Mouse (Mus musculus): ENCODE measurements around the gene Atg7.
A peak's percentile ranks its signal among the peaks of the same experiment; 100 is the strongest.
"Not testable (repeated sequence)": the region's sequence is repeated elsewhere in the genome, so short reads cannot be mapped to it uniquely, and the experiment has no call there.

The Atg7 gene

DNA sequence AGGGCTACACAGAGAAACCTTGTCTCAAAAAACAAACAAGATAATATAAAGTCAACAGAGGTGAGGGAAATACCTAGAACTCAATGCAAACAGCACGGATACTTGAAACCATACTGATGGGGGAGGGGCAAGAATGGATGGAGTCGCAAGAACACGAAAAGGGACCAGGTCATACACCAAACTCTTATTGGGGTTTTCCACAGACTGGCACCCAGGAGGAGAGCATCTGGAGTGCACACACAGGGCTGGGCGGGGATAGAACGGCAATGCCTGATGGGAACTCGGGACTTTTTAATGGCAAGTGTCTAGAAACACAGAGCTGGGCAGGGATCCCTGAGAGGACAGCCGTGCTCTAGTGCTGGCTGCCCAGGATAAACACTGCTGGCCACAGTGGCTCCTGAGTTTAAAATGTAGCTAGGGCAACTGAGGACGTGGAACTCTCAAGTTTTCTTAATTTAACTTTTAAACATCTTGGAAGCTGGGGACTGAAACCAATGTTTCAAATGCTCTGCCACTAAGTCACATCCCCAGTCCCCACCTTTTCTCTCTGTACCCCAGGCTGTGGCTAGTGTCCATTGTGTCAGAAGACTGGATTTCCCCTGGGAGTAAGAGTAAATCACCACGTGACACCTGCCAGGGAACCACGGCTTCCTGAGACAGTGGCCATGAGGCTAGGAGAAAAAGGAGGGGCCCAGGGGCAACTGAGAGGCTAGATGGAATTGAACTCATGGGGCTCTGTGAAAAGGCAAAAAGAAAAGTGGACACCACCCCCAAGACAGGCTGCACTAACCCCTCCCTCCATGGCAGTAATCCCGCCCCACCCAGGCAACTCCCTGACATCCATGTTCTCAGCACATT lies 243.8 kb downstream of the Atg7 start:
- DNase-seq = no peak

DNA sequence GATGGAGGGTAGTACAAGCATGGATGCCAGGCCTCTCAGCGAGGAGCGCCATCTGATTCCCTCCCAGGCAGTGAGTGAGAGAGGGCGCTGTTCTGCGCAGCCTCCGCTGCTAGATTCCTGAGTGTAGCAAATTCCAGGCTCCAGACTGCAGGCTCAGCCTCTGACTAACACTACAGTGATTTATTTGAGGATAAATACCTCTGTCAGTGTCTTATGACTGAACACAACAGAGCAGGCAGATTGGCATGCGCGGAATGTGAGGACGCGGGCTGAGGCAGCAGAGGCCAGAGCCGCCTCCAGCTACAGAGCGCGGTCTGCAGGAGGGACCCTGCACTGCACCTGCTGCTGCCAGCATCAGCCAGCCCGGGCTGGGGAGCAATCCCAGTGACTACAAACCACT lies 246.0 kb downstream of the Atg7 start:
- peak; percentile 58 for DNase-seq

DNA sequence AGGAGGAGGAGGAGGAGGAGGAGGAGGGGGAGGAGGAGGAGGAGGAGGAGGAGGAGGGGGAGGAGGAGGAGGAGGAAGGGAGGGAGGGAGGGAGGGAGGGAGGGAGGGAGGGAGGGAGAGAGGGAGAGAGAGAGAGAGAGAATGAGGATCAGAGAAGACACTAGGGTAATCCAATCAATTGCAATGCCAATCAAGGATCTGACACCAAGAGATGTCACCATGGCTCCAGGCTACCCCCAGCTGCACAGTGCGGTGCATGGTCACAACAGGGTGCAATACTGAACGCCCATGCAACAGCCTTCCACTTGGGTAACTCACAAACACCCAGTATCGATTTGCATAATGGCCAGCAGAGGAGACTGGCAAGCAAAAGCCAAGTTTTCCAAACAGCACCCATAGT lies 247.1 kb downstream of the Atg7 start:
- not testable (repeated sequence) for DNase-seq

DNA sequence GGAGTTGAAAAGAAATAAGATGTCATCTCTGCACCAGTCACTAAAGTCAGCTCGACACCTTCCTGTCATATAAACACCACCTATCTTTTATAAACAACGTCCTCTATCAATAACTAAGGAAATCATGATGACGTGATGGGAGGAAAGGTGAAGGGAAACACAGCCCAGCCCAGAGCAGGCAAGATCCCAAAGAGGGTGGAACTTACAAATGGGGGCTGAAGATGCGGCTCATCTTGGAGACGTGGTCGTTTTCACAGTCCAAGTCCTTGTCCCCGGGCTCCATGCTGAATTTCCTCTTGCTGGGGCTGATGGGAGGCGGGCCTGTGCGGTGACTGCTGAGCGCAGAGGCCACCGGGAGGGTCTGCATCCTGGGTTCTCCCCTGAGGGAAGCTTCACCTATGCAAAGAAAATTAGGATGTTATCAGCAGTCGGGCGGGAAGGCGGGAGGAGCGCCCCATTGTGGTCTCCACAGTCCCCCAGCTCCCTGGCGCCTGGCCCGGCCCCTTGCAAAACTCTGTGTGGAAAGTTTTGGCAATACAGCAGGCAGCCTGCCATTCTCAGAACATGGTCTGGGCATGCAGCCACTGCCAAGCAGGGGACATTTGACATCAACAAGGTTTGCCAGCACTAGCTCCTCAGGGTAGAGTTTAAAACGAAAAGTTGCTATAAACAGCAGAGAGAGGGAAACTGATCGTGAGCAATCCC lies 247.7 kb downstream of the Atg7 start:
- DNase-seq = peak; percentile 22

DNA sequence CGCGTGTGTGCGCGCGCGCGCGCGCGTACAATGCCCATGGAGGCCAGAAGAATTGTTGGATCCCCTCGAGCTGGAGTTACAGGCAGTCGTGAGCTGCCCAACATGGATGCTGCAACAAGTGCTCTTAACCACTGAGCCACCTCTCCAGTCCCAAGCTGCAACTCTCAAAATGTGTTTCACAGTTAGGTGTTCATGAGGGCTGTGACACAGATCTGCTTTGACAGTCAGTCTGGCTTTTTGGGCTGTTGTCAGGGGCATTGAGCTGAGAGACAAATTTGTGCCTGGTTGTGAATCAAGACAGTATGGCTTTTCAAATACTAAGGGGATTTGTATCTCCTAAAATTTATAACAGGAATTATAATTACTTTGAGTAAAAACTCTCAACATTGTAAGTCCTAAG lies 248.4 kb downstream of the Atg7 start:
- DNase-seq = no peak

DNA sequence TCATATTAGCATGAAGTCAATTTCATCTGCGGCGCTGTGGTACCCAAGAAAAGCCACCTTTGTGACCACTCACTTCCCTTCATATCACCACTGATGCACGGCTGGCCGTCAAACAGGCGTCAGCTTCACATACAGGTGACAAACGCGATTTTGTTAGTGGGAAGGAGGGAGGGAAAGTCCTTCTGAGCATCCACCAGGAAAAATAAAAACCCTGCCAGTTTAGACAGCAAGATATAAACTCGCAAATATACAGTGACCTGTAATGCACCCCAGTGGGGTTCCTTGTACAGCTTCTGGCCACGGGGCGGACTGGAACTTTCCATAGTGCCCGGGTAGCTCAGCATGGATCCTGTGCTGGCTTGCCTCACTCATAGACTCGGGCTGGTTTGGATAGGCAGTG lies 248.9 kb downstream of the Atg7 start:
- no peak for DNase-seq

DNA sequence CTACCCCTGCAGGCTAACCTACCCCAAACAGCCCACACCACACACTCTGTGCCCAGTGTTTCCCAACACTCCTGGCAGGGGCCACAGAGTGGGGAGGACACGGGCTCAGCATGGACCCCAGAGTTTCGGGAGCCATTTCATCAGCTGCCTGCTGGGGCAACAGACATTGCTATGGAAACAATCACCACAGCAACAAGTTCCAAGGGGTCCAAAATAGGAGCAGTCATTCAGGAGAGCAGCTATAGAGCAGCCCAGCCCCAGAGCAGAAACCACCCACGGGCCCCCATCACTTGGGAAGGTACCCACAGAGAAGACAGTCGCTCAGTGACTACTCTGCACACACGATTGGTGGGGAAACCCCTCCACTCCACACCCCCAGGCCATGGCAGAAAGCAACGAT lies 249.5 kb downstream of the Atg7 start:
- no peak for DNase-seq

DNA sequence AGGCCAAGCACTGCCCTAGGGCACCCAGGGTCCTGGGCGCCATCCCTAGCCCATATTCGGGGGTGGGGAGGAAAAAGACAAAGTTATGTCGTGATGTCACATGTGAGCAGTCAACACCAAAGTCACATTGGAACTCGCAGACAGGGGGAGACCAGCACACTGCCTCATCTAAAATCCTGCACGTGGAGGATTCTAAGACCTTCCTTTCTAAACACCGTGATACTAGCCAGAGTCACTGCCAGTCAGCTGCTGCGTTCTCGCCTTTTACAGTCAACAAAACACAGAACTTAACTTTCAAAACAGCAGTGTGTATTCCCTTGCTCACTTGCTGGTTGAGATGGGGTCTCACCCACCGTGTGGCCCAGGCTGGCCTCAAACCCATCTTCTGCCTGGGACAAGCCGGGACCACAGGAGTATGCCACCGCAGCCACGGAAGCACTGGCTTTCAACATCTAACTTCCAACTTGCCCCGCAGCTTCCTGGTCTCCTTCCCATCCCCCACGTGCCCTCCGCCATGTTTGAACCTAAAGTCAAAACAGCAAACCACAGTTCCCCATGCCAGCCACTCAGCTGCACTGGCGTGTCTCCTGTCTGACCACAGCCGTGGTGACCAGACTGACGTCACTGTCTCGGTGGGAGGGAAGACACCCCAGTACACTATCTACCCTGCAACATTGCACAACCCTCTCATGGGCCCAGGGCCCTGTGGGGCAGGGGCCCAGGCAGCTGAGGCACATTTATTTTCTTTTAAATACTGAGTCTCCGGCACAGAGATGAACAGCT lies 250.7 kb downstream of the Atg7 start:
- peak; percentile 74 for DNase-seq

DNA sequence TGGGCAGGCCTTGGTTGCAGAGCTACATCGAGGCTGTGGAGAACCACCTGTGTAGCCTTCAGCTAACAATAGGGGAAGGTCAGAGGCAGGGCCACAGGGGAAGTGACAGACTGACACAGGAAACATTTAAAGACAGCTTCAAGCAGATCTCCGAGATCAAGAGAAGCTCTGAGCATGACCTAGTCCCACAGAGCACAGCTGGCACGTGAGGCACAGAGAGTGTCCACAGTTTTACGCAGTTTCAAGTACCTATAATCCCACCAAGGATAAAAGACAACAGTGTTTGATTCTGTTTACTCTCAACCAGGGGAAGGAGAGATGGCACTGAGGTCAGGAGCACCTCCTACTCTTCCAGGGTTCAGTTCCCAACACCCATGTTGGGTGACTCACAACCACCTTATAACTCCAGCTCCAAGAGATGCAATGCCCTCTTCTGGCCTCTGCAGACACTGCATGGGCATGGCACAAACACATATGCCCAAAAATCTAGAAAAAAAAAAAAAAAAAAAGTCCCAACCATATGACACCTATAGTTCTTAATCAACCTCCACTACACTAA lies 251.7 kb downstream of the Atg7 start:
- no peak for DNase-seq

DNA sequence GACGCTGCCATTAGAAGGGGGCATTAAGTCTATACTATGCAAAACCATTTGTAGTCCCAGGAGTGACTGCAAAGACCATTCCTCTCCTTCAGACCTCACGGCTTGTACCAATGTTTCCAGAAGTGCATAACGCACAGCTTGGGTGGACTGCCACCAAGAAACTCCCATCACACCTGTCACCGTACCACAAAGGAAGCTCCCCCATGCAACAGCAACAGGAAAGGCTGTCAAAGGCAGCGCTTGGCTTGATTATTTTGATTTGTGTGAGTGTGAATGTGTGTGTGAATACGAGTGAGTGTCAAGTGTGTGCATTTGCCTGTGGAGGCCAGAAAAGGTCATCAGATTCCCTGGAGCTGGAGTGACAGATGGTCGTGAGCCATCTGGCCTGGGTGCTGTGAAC lies 252.3 kb downstream of the Atg7 start:
- no peak for DNase-seq

DNA sequence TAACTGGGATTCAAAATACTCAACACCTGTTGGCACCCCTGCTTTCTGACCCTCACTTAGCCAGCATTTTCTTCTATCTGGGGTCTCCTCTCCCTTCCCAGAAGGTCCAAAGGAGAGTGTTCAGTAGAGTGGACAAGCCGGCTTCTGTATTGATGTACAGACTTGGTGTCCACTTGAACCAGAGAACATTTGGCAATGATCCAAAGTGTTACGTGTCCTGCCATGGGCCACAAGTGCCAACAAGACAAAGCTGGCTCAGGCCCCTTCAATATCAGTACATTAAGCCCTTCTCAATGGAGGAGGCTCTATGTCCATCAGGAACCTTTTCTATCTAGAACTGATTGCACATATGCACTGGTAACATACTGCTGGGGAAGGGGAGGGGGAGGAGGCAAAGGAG lies 253.4 kb downstream of the Atg7 start:
- DNase-seq = no peak

DNA sequence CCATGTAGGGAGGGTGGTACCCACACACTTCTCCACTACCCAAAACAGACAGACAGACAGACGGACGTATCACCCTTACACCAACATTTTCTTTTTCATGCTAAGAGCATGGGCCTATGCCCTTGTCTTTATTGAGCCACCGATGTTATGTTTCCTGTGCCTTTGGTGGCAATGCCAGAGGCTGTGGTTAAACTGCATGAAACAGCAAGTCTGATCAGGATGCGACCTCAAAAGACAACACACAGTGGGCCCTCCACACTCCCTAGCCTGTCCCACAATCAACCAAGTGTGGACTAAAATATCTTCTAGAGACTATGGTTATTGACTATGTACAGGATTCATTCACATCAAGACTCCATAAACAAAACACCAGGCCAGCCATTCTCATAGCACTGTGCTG lies 256.1 kb downstream of the Atg7 start:
- DNase-seq = no peak

DNA sequence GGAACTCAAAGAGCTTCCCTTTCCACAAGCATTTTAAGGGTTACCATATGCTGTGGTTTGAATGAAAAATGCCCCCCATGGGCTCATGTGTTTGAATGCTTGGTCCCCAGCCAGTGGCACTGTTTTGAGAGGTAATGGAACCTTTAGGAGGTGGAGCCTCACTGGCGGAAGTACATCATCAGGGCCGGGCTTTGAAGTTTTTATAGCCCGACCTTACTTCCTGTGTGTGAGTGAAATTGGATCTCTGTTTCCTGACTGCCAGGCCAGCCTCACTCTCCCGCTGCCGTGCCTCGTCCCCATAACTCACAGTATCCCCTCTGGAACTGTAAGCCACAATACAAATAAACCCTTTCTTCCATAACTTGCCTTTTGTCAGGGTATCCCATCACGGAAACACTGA lies 256.8 kb downstream of the Atg7 start:
- DNase-seq = no peak

DNA sequence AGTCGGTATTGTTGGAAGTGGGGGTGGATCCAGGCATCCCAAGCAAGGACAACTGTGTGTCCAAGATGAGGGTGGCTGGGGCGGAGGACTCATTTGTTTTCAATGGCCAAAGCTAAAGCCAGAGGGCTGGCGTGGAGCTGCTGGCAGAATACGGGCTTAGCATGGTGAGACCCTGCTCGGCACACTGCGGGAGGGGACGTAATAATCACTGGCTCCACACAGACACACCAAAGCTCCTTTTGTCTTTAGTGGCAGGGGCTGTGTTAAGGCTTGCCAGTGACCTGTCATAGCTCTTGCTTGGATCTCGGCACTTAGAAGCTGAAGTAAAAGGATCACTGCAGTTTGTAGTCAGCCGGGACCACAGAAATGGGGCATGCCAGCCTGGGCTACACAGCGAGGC lies 257.3 kb downstream of the Atg7 start:
- DNase-seq = no peak

DNA sequence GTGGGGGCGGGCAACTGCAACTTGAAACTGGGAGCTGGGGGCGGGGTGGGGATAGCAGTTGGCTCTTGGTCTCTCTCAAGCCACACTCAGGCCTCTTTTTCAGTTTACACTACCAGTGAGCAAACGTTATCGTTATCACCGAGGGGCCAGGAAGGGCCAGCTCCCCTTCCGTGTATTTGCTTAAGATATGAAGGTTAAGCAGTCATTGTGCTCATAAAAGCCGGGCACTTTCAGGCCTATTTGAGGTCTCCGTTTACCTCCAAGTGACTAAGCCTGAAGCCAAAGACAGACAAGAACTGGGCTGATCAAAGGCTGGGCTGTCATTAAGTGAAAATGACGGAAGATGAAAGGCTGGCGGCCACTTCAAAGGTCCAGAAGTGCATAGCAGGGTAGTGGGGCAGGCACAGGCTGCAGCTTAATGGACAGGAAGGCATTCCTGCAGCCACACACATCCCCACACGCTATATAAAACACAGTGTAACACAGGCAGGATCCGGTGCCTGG lies 258.5 kb downstream of the Atg7 start:
- peak; percentile 85 for DNase-seq

DNA sequence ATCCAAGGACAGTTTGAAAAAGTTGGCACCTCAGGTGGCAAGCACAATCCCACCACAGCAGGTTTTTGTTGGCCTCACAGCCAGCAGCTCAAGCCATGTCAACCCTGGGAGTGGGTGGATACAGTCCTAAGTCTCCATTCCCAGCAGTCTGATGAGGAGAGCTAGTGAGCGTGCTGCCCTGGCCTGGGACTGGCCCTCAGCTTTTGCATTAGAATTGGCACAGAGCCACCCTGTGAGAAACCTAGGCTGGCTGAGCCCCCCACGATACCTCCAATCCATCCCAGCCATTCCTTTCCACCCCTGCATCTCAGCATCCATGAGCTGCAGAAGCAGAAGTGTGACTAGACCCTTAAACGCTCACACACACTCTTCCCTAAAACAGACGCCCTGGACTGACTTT lies 259.0 kb downstream of the Atg7 start:
- DNase-seq = no peak

DNA sequence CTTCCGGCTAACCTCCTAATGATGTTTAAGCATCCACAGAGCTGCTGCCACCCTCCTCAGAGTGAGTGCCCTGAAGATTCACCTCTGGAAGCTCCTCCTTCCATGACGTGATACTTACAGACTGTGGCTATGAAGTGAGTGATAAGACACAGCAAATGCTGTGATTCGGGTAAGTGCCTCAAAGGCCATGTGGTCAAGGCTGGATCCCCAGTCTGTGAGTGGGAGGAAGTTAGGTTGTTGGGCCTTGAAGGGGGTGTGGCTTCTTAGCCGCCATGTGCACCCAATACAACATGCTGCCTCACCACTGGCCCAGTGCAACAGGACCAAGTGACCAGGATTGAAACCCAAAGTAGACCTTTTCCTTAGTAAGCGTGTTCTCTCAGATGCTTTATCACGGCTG lies 261.3 kb downstream of the Atg7 start:
- DNase-seq = no peak

DNA sequence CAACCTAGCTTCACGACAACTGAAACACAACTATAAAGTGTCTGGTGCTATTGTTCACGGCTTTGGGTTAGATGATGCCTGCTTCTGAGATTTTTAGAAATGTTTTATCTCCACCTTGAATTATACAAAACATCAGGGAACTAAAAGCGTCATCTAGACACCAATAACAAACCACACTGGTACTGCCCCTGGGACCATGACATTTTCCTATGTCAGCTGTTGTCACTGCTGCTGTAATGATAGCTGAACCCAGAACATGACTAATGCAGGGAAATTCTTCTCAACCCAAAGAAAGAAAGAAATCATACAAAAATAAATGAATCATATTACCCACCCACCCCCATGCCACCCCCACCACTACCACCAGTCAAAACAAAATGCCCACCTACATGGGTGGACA lies 261.9 kb downstream of the Atg7 start:
- no peak for DNase-seq

DNA sequence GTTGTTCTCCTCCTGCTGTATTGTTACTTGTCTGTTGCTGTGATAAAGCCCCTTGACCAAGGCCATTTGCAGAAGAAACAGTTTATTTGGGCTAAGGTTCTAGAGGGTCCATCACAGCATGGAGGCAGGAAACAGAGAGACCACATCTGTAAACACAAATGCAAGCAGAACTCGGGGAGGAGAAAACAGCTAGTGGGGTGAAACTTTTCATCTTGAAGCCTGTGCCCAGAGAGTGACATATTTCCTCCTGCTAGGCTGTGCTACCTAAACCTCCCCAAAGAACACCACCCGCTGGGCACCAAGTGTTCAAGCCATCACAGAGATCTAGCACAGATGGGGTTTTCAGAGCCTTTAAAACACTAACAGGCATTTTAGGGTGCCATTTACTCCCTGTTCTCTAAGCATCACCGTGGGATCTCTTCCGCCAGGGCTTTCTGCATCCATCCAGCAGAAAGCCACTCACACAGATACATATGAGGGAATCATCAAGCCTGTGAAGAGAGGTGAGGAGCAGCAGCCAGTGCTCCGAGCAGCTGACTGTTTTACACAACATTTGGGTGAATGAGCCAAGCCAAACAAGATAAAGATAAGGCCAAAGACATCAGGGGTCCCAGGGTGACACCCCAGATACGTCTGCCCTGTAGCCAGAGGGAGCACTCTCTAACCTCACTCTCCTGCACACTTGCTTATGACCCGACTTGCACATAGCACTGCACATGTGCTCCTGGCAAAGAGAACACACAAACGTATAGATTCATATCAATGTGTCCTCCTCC lies 262.5 kb downstream of the Atg7 start:
- no peak for DNase-seq

DNA sequence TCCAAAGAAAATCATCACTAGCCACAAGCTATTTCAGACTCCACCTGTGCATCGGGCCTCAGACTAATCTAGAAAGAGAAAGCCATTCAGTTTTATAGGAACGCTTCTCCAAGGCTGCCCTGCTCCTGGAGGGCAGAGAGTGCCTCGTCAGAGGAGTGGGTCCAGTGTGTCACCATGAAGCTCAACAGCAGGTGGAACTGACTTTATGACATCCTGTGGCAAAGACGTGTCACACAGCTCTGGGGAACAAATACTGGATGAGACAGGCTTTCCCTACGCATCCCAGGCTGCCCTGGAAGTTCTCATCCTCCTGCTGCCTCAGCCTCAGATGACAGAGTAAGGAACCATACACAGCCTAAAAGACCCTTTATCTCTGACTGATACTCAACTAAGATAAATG lies 263.3 kb downstream of the Atg7 start:
- no peak for DNase-seq

DNA sequence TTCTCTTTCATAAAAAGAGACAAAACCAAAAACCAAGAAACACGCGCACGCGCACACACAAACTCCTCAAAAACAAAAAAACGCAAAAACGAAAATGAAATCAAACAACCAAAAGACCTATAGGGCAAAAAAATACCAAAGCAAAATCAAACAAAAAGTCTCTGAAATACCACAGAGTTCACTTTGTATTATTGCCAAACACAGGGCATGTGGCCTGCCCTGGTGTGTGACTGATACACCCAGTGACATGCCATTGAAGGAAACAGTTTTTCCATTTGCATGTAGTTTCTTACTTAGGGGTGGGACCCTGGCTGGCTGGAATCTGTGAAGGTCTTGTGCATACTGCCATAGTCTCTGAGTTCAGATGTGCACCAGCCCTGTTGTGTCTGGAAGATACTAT lies 264.6 kb downstream of the Atg7 start:
- DNase-seq = no peak

DNA sequence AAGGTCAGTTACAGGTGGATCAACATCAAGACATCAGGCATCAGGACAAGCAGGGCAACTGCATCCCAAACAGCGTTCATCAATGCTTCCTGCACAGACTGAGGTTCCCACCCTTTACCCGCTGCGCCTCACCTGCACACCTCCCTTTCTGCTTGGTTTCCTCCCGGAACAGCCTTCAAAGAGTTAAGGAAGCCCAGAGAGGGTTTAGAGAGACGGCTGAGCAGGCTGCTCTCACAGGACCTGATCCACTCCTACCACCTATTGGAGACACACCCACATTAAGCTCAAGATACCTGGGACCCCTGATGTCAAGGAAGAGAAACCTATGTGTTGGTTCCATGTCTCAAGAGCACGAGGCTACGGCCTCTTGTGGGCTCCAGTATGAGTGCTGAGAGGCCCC lies 266.9 kb downstream of the Atg7 start:
- DNase-seq = no peak
